Mouse (Mus musculus) heart, adult 2 months (tissue): Measurements from ENCODE around the gene Gm20388. TPM values are rescaled to one million over a fixed set of nuclear protein-coding genes. Genes with fewer than 3 reads are reported as not detected.

ENCODE experiments used
- DNase-seq, 2 experiments: peaks; one replicate each; pipeline ENCODE4 v3.0.0; 2021
- H3K27ac ChIP-seq: fragments of 200-600 bp; 2 replicates; pipeline ENCODE4 v1.8.1; 2022
- H3K27me3 ChIP-seq: fragments of 200-500 bp; 2 replicates; pipeline ENCODE4 v1.6.1; 2012; ENCODE audit warnings: mild to moderate bottlenecking, low read length, inconsistent platforms, mixed read lengths; ENCODE audit not compliant: control insufficient read depth, insufficient read depth
- H3K36me3 ChIP-seq: fragments of 200-500 bp; 2 replicates; pipeline ENCODE4 v1.6.1; 2012; ENCODE audit warnings: low read length, inconsistent platforms; ENCODE audit not compliant: control insufficient read depth, insufficient read depth
- H3K4me1 ChIP-seq: fragments of 200-500 bp; 2 replicates; pipeline ENCODE4 v1.6.1; 2011; ENCODE audit warnings: low read length; ENCODE audit not compliant: control insufficient read depth, insufficient read depth
- H3K4me3 ChIP-seq: fragments of 200-600 bp; 2 replicates; pipeline ENCODE4 v1.8.1; 2022
- H3K79me2 ChIP-seq: fragments of 200-500 bp; replicated peaks from 2 replicates; pipeline ENCODE4 v1.6.1; 2012; ENCODE audit warnings: mild to moderate bottlenecking, inconsistent platforms, low read length, moderate library complexity, mixed read lengths; ENCODE audit not compliant: control insufficient read depth, insufficient read depth
- H3K9ac ChIP-seq: fragments of 200-500 bp; 2 replicates; pipeline ENCODE4 v1.6.1; 2012; ENCODE audit warnings: low read depth, mild to moderate bottlenecking, control low read depth, inconsistent platforms, low read length, mixed read lengths
- CTCF ChIP-seq: fragments of 200-600 bp; IDR thresholded peaks from 2 replicates; pipeline ENCODE4 v1.8.1; 2022; ENCODE audit warnings: antibody characterized with exemption, mild to moderate bottlenecking, moderate library complexity
- EP300 ChIP-seq: fragments of 200-500 bp; IDR thresholded peaks from 2 replicates; pipeline ENCODE4 v1.6.1; 2011; ENCODE audit warnings: low read depth, low read length, control low read depth; ENCODE audit not compliant: insufficient read depth
- POLR2A ChIP-seq: fragments of 200-500 bp; IDR thresholded peaks from 2 replicates; pipeline ENCODE4 v1.6.1; 2011; ENCODE audit warnings: mild to moderate bottlenecking, low read depth, low read length, control low read depth; ENCODE audit not compliant: insufficient read depth
- whole genome bisulfite sequencing: fragments of 180-500 bp; shearing (Covaris S2); methylation state at CpG from one replicate; pipeline ENCODE4 v1.1.7; 2018; 5-methylcytosine and 5-hydroxymethylcytosine counted together
- intact Hi-C: fragments of 180-260 bp; cut with DNase I; formaldehyde crosslinking; loops from one replicate; pipeline ENCODE4 v1.15.1; 2025
- polyA plus RNA-seq: library from polyadenylated mRNA; depleted of rRNA; stranded (reverse); fragments of >200 nt; gene quantifications from 2 replicates; pipeline ENCODE4 v1.2.3, GENCODE M21; 2012
- total RNA-seq, 2 experiments: library from RNA; stranded (reverse); gene quantifications; 2 replicates each; pipeline ENCODE4 v1.2.3; 2021

Gene Gm20388
- total and polyA plus RNA-seq, 3 experiments, result 1.8 to 32.3 TPM; not detected in 1

GRCm38 (mm10) chr8:120634329-120634839 lies 723.7 kb downstream of the Gm20388 start:
- TF ChIP-seq POLR2A (no peak), CTCF (no peak), EP300 (no peak)
- 2% methylated on average over 42 of the region's 42 CpGs for WGBS

GRCm38 (mm10) chr8:120641245-120641644 lies 730.6 kb downstream of the Gm20388 start:
- Histone ChIP-seq H3K27ac (no peak overlapping the region), H3K9ac (no peak overlapping the region), H3K36me3 (no peaks in the 10 kb centered on the region), H3K79me2 (no peaks in the 10 kb centered on the region), H3K4me3 (no peak overlapping the region), H3K27me3 (no peaks in the 10 kb centered on the region), H3K4me1 (no peaks in the 10 kb centered on the region)
- DNase-seq, result no peak
- WGBS, result 33% methylated on average over 8 of the region's 8 CpGs
- no peak for TF ChIP-seq EP300
- TF ChIP-seq POLR2A, result no peak
- no peak for TF ChIP-seq CTCF
- intact Hi-C loops, result no loop called here

More at GRCm38 (mm10) chr8:120634329-120634839, 723.7 kb downstream of the Gm20388 start:
- no peaks in the 10 kb centered on the region for H3K36me3 ChIP-seq
- H3K79me2 ChIP-seq, result no peaks in the 10 kb centered on the region
- no peak overlapping the region for H3K27ac ChIP-seq
- no peaks in the 10 kb centered on the region for H3K4me1 ChIP-seq
- no peaks in the 10 kb centered on the region for H3K27me3 ChIP-seq
- H3K9ac ChIP-seq, result peak overlapping the region; percentile 71
- peak; percentile 68 to 74 for DNase-seq
- peak overlapping the region; percentile 55 for H3K4me3 ChIP-seq
- intact Hi-C loops, result no loop called here

GRCm38 (mm10) chr8:120642031-120642662 lies 731.5 kb downstream of the Gm20388 start:
- Histone ChIP-seq H3K79me2 (no peaks in the 10 kb centered on the region), H3K9ac (no peak overlapping the region), H3K36me3 (no peaks in the 10 kb centered on the region), H3K27me3 (no peaks in the 10 kb centered on the region), H3K27ac (no peak overlapping the region), H3K4me1 (no peaks in the 10 kb centered on the region), H3K4me3 (no peak overlapping the region)
- intact Hi-C loops, result no loop called here
- WGBS, result 82% methylated on average over 10 of the region's 10 CpGs
- no peak for DNase-seq
- no peak for TF ChIP-seq EP300
- TF ChIP-seq CTCF, result no peak
- TF ChIP-seq POLR2A, result no peak

- Histone ChIP-seq H3K27me3 (no peaks in the 10 kb centered on the region), H3K4me3 (no peak overlapping the region), H3K79me2 (no peaks in the 10 kb centered on the region), H3K27ac (no peak overlapping the region), H3K4me1 (no peaks in the 10 kb centered on the region), H3K36me3 (no peaks in the 10 kb centered on the region), H3K9ac (no peak overlapping the region)
- DNase-seq, result peak; percentile 79 to 84
- intact Hi-C loops, result no loop called here
- WGBS, result 47% methylated on average over 7 of the region's 7 CpGs
- TF ChIP-seq CTCF (no peak), POLR2A (no peak), EP300 (0 out of 2 replicates have a peak, but pooled peaks have one; percentile 51)
These were observed 734.0 kb downstream of the Gm20388 start for GRCm38 (mm10) chr8:120644663-120645062.

- no peak for DNase-seq
- Histone ChIP-seq H3K9ac (no peak within 1 kb of the TSS), H3K36me3 (no peaks in the 10 kb centered on the region), H3K27ac (no peak within 1 kb of the TSS), H3K79me2 (no peaks in the 10 kb centered on the region), H3K27me3 (no peaks in the 10 kb centered on the region), H3K4me3 (no peak within 1 kb of the TSS), H3K4me1 (no peaks in the 10 kb centered on the region)
- intact Hi-C loops, result no loop called here
- TF ChIP-seq EP300, result no peak
- no peak for TF ChIP-seq CTCF
- no peak for TF ChIP-seq POLR2A
- WGBS, result 73% methylated on average over 7 of the region's 7 CpGs
These were observed 736.9 kb downstream of the Gm20388 start, which contains the start of gene 1190005I06Rik for GRCm38 (mm10) chr8:120647532-120647931. TSS of gene 1190005I06Rik (minus strand) at chr8:120647632.
